Mouse (Mus musculus) cerebellum, adult 9-10 months (tissue): ENCODE measurements at regions not wholly inside any gene's neighbourhood (a gene's known extent, or its start where the extent isn't known, plus 50 kb on each side); places are given as distances from the start of the nearest gene placed in this dataset.

Experiments used
- DNase-seq: peaks from one replicate; pipeline ENCODE4 v3.0.0; 2022

- no peak for DNase-seq
Measured at GRCm38 (mm10) chr1:42012911-42013310, 682.7 kb upstream of the Pou3f3 start.

- no peak for DNase-seq
Measured at GRCm38 (mm10) chr1:42018966-42019365, 676.6 kb upstream of the Pou3f3 start.

- DNase-seq: no peak
Measured at GRCm38 (mm10) chr1:42025781-42026180, 669.8 kb upstream of the Pou3f3 start.

- no peak for DNase-seq
Measured at GRCm38 (mm10) chr1:42026423-42026822, 669.1 kb upstream of the Pou3f3 start.

- no peak for DNase-seq
Measured at GRCm38 (mm10) chr1:42033786-42034185, 661.8 kb upstream of the Pou3f3 start.

GRCm38 (mm10) chr1:42035371-42035770 is 660.2 kb upstream of the Pou3f3 start:
- DNase-seq: no peak

GRCm38 (mm10) chr1:42041544-42041943 is 654.0 kb upstream of the Pou3f3 start:
- DNase-seq: no peak

GRCm38 (mm10) chr1:42058494-42058893 is 637.1 kb upstream of the Pou3f3 start:
- DNase-seq: no peak

- DNase-seq: no peak
Measured at GRCm38 (mm10) chr1:42070064-42070463, 625.5 kb upstream of the Pou3f3 start.

GRCm38 (mm10) chr1:42096026-42096425 is 599.5 kb upstream of the Pou3f3 start:
- DNase-seq: no peak

GRCm38 (mm10) chr1:42098580-42098979 is 597.0 kb upstream of the Pou3f3 start:
- DNase-seq: no peak

GRCm38 (mm10) chr1:42107521-42107920 is 588.0 kb upstream of the Pou3f3 start:
- no peak for DNase-seq

GRCm38 (mm10) chr1:42107925-42108324 is 587.6 kb upstream of the Pou3f3 start:
- DNase-seq: no peak

- DNase-seq: peak; percentile 14
Measured at GRCm38 (mm10) chr1:42152175-42152790, 543.3 kb upstream of the Pou3f3 start.

- DNase-seq: no peak
Measured at GRCm38 (mm10) chr1:42152916-42153315, 542.7 kb upstream of the Pou3f3 start.

GRCm38 (mm10) chr1:42167790-42168572 is 527.6 kb upstream of the Pou3f3 start:
- no peak for DNase-seq

GRCm38 (mm10) chr1:42169505-42169904 is 526.1 kb upstream of the Pou3f3 start:
- DNase-seq: no peak

GRCm38 (mm10) chr1:42186295-42186694 is 509.3 kb upstream of the Pou3f3 start:
- DNase-seq: no peak

- DNase-seq: no peak
Measured at GRCm38 (mm10) chr1:42228098-42228497, 467.5 kb upstream of the Pou3f3 start.

- no peak for DNase-seq
Measured at GRCm38 (mm10) chr1:42229711-42230110, 465.9 kb upstream of the Pou3f3 start.

- no peak for DNase-seq
Measured at GRCm38 (mm10) chr1:42230469-42231040, 465.0 kb upstream of the Pou3f3 start.

- no peak for DNase-seq
Measured at GRCm38 (mm10) chr1:42231091-42231490, 464.5 kb upstream of the Pou3f3 start.

- no peak for DNase-seq
Measured at GRCm38 (mm10) chr1:42231897-42232296, 463.7 kb upstream of the Pou3f3 start.

GRCm38 (mm10) chr1:42232716-42233115 is 462.9 kb upstream of the Pou3f3 start:
- DNase-seq: no peak
